Mouse (Mus musculus): Measurements from ENCODE around the gene L3mbtl1.

The L3mbtl1 gene

DNA sequence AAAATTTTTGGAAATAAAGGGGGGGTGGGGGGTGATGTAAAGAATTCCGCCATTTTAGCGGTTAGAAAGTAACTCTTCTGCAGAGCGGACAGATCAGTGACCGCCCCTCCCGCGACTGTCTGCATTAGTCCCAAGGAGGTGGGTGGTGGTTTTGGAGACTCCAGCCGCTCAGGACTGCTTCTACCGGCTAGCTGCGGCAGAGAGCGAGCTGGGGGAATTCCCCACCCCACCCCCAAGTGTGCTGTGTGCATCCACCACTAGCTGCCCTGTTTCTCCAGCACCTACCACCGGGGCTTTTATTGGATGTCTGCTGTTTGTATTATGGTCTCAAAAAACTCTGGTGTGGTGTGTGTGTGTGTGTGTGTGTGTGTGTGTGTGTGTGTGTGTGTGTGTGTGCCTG, 659 bp downstream of the L3mbtl1 start:
- no peak for DNase-seq (ENCODE audit: low spot score in 2 of 2)

DNA sequence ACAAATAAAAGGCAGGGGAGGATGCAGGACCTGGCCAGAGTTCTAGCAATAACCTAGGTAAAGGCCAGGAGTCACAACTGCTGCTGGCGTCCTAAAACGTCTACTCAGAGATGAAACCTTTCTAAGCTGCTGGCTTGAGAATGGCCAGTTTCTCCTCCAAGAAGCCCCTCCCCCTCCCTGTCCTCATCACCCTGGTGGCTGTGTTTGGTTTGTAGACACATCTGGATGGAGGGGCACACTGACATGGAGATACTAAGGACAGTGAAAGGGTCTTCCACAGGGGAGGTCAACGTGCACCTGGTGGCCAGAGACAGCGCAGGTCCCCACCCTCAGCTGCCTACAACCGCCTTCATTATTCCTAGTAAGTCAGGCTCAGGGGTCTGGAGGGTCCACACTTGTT, 3.7 kb downstream of the L3mbtl1 start:
- no peak for DNase-seq (ENCODE audit: low spot score in 2 of 2)

GRCm38 (mm10) chr2:162947736-162948135, 4.5 kb downstream of the L3mbtl1 start:
- peak in 1 of 2 experiments; percentile 38 for DNase-seq (ENCODE audit: low spot score in 2 of 2)

DNA sequence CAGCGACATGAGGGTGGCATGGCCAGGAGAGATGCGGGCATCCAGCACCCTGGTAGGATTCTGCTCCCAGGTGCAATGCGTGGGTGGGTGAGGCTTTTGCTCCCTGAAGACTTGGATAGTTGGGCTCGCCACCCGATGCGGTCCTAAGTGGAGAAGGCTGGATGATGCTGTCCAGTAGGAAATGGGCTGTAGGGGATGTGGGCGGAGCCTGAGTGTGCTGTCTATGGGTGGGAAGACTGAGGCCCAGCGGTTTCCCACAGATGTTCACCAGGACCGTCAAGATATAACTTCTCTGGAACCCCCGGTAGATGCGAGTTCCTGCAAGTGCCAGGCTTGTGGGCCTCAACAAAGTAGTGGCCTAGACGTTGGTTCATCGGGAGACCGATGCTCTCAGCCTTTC, 4.9 kb downstream of the L3mbtl1 start:
- no peak for DNase-seq (ENCODE audit: low spot score in 2 of 2)

- no peak for DNase-seq (ENCODE audit: low spot score in 2 of 2)
These were observed 7.5 kb downstream of the L3mbtl1 start for GRCm38 (mm10) chr2:162950776-162951175.

DNA sequence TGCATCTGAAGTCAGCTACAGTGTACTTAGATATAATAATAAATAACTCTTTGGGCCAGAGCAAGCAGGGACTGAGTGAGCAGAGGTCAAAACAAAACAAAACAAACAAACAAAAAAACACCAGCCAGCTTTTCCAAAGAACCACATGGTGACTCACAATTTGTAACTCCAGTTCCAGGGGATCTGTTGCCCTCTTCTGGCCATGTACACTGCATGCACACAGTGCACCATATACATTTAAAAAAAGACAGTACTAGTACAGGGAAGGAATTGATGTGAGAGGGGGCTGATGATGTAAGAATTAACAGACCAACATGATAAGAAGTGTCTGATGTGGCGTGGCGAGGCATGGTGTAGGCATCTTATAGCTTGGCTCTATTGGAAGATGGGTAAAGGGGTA, 13.6 kb downstream of the L3mbtl1 start:
- no peak for DNase-seq (ENCODE audit: low spot score in 2 of 2)

DNA sequence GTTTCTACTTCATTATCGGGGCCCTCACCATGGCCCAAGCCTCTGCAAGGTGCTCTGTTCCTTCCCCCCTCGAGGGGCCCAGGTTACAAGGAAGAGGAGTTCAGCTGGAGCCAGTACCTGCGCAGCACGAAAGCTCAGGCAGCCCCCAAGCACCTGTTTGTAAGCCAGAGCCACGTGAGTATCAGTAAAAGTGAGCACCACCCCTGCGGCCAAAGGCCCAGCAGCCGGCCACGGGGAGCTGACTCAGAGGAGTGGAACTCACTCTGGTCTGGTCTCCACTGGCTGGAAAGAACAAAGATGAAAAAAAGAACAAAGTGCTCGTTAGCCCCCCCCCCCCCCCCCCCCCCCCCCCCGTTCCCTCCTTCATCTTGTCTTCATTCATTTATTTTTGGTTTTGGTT, 18.0 kb downstream of the L3mbtl1 start:
- no peak for DNase-seq (ENCODE audit: low spot score in 2 of 2)

DNA sequence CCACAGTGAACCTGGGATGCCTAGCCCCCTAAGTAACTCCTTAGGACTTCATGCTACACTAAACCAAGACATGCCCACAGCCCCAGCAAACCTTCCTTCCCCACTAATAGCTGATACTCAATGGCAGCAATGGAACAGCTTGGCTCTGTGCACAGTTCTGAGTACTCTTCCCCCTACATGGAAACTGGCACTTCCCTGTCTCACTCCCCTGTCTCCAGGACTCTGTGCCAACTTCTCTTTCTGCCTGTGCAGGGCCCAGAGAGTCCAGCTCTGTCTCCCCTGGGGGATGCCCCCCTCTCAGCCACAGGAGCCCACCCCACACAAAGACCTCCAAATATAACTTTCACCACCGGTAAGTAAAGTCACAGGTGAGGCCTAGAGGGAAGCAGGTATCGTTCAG, 23.5 kb downstream of the L3mbtl1 start:
- no peak for DNase-seq (ENCODE audit: low spot score in 2 of 2)

DNA sequence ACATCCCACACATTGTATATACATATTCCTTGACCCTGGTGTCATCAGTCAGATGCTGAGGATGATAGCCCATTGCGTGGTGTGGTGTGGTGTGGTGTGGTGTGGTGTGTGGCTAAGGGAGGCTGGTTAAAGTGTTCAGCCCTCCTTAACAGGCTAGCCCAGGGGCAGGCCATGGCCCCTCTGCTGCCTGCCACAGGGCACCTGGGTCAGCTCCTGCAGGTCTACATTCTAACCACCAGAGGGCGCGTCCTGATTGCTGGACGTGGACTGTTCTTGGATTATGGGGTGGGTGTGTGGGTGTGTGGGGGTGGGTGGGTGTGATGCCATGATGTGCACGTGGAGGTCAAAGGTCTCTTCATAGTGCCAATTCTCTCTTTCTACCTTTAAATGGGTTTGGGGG, 25.1 kb downstream of the L3mbtl1 start:
- peak in 1 of 2 experiments; percentile 44 for DNase-seq (ENCODE audit: low spot score in 2 of 2)

DNA sequence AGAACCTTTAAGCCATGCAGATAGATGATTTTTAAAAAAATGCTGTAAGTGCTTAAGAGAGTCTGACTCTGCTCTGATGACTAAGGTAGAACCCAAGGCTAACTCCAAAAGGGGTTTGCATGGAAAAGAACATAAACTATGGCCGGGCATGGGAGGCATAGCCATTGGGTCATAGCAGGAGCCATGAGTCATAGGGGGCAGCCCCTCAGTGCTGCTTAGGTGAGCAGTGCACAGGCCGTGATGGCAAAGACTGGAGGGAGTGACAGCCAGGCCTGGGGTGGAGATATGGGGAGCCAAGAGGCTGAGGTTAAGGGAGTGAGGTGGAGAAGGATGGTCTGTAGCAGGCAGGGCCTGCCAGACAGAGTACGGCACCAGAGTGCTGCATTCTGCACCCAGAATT, 25.8 kb downstream of the L3mbtl1 start:
- DNase-seq (ENCODE audit: low spot score in 2 of 2), result no peak

GRCm38 (mm10) chr2:162970896-162971295, 27.6 kb downstream of the L3mbtl1 start:
- no peak for DNase-seq (ENCODE audit: low spot score in 2 of 2)

DNA sequence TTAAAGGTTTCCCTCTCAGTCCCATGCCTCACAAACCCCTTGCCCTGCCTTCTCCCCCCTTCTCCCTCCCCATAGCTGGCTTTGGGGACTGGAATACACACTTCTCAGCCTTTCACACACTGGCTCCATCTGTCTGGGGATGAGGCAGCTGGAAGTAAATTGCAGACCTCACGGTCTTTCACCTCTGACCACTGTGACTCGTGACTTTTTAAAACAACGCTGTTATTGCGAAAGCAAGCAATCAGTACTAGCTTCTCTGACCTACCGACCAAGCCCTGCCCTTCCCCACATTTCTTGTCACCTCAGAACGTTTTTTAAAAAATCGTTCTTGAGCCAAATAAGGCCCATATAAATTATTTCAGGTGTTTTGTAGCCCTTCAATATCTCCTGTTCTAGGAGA, 29.5 kb downstream of the L3mbtl1 start:
- no peak for DNase-seq (ENCODE audit: low spot score in 2 of 2)

- no peak for DNase-seq (ENCODE audit: low spot score in 2 of 2)
These were observed 29.9 kb downstream of the L3mbtl1 start for GRCm38 (mm10) chr2:162973206-162973605.

GRCm38 (mm10) chr2:162973637-162974036, 30.4 kb downstream of the L3mbtl1 start:
- peak; percentile 38 to 58 for DNase-seq (ENCODE audit: low spot score in 2 of 2)

DNA sequence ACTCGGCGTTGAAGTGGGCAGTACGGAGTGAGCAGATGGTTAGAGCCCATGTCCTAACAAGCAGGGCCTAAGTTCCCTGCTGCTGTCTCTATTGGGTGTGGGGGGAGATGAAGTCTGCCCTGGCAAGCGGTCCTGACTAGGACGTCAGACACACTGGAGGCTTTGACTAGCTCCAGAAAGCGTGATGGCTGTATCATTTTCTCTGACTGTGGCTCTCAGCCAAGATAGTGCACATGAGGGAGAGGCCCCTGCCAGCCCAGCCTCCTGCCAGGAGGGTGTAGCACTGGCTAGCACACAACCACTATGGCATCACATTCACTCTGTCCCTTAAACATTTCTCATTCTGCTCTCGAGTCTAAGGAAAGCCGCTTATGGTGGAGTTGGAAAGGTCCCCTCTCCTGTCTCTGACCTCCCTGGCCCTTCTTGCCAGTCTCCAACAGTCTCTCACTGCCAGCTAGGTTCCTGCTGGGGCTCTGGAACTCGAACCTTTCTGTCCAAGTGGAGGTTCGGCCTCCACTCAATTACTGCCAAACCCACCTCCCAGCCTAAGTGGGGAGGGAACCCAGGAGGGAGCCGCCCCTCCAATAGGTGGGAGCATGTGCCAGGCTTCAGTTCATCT, 32.0 kb downstream of the L3mbtl1 start:
- peak in 1 of 2 experiments; percentile 48 for DNase-seq (ENCODE audit: low spot score in 2 of 2)

- DNase-seq (ENCODE audit: low spot score in 2 of 2), result peak in 1 of 2 experiments; percentile 33
These were observed 32.7 kb downstream of the L3mbtl1 start for GRCm38 (mm10) chr2:162976001-162976400.

DNA sequence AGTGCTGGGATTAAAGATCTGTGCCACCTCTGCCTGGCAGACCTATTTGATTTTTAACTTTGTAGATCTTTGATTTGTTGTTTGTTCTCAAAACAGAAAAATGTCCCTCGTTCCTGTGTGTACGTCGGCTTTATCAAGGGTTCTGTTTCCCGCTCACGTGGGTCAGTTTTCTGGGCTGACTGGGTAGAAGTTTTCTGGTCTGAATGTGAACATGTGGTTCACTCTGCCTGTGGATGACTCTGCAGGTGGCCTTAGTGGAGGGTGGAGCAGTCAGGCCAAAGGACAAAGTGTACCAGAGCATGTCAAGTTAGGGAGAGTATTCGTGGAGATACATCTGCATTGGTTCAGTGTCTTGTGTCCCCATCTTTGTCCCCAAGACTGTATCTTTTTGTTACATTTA, 41.1 kb downstream of the L3mbtl1 start:
- no peak for DNase-seq (ENCODE audit: low spot score in 2 of 2)

DNA sequence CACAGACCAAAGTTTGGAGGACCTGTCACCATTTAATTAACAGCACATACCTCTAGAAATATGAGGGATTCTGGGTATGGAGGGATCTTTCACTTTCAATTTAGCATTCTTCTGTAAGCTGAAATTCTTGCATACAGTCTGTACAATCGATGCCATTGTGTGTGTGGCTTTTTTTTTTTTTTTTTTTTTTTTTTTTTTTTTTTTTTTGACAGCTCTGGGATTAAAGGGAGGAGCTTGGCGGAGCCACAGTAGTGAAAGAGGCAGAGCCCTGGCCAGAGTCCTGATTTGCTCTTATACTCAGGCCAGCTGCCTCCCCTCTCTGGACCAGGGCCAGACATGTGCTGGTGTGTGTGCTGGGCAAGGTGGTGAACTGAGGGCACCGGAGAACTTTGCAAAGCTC, 42.7 kb downstream of the L3mbtl1 start:
- DNase-seq (ENCODE audit: low spot score in 2 of 2), result peak in 1 of 2 experiments; percentile 64

DNA sequence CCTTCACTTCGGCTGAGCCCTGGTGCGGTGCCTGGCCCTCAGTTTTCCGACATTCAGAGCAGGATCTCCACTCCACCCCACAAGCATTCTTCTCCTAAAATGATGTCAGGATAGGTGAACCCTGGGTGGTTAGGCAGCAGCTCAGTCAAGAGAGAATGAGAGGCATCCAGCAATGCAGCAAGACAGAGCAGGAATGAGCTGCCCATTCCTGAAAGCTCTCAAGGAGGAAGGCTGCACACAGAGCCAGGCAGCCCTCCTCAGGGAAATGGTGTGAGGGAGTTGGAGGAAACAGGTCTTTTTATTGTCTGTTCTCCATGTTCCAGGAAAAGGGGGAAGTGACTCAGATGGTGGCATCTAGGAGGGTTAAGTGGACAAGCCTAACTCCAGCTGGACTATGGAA, 43.5 kb downstream of the L3mbtl1 start:
- DNase-seq (ENCODE audit: low spot score in 2 of 2), result no peak

DNA sequence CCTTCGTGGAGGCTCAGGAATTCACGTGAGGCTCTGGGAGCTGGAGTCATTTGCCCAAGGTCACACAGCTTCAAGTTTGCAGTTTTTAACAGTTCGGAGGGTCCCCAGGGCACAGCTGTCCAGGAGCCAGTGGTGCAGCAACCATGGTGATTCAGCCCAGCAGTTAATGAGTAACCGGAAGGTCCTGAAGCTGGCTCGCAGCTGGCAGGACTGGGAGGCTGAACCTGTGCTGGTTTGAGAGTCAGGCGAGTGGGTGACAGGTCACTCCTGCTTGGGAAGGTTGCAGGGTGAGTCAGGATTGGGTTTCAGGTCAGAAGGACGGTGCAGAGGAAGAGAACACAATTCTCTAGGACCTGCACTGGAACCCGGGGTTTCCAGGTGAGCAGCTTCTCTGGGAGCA, 43.9 kb downstream of the L3mbtl1 start, which contains the start of gene Sgk2:
Gene Sgk2, plus strand, starts transcription at position 113 of the 400 bp plus-strand sequence.
- DNase-seq (ENCODE audit: low spot score in 2 of 2), result peak in 1 of 2 experiments; percentile 23

- no peak for DNase-seq (ENCODE audit: low spot score in 2 of 2)
These were observed 45.0 kb downstream of the L3mbtl1 start for GRCm38 (mm10) chr2:162988235-162988634.

DNA sequence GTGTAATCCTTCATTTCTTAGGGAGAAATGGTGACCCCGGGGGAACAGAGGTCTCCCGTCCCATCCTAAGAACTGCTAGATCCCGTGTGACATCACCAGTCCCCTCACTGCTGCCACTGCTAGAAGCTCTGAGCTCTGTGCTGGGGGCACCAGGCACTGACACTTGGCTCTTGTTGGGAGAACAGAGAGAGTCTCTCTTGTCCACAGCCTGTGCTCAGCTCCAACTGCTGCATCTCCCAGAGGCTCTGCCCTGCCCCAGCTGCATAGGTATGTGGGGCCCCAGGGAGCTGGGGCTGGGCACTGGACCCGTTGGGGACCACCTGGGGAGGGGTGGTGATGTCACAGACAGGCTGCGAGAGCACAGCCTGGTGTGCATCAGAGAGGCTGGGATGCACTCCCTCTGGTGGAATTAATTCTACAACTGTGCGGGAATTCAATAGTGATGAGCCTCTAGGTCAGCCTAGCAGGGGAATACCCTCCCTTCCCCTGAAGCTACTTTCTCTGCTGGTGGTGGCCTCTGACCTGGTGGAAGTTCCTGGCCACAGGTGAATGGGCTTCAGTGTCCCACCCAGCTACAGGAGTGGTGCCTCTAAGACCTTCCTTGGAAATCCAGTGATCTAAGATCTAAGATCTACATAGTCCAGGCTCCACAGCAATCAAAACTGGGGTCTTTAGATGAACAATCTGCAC, 48.3 kb downstream of the L3mbtl1 start:
- no peak for DNase-seq (ENCODE audit: low spot score in 2 of 2)

DNA sequence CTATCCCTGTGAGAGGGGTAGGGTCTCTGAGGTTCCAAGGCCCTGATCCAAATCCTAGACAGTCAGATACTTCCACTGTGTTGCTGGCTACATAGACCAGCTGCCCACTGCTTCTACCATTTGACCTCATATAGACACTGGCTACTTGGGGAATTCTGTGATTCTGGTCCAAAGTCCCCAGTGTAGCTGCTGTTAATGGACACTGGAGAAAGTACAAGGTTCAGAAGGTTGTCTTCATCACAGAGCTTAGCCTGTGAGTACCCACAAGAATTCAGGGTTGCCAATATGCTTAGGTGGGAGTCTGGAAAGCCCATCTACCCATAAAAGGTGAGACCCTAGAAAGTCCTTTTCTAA, 48.8 kb downstream of the L3mbtl1 start:
- no peak for DNase-seq (ENCODE audit: low spot score in 2 of 2)

All from urinary bladder, postnatal 36 days (tissue).